Mouse (Mus musculus) adrenal gland, postnatal 4 days (tissue): ENCODE results near the gene Hsd17b12. TPM values are rescaled to one million over a fixed set of nuclear protein-coding genes. Genes with fewer than 3 reads are reported as not detected.

ENCODE experiments used
- DNase-seq, 2 experiments: peaks; one replicate each; pipeline ENCODE4 v3.0.0; 2021 to 2022; ENCODE audit warnings: low spot score in 2 of 2, mixed read lengths in 2 of 2
- long read RNA-seq, 2 experiments: library from polyadenylated mRNA; stranded (forward); transcript quantifications; one replicate each; pipeline ENCODE4 v2.0.0; 2021
- total RNA-seq, 2 experiments: library from RNA; stranded (reverse); gene quantifications; 2 replicates each; pipeline ENCODE4 v1.2.3; 2021

The Hsd17b12 gene
- total RNA-seq, result 10 to 100 TPM; 87.0 to 95.3 TPM
- long read RNA-seq, experiment 1, transcript Hsd17b12-201 (11 exons, 1,902 nt), result major isoform, 60 of 70 reads
- long read RNA-seq, experiment 1, partial matches to known transcripts, result 1 of 70 reads
- long read RNA-seq, experiment 1, other reads (novel, unspliced or antisense), result 9 of 70 reads
- long read RNA-seq, experiment 2, transcript Hsd17b12-201 (11 exons, 1,902 nt), result major isoform, 59 of 69 reads
- long read RNA-seq, experiment 2, partial matches to known transcripts, result 2 of 69 reads
- long read RNA-seq, experiment 2, other reads (novel, unspliced or antisense), result 8 of 69 reads

GRCm38 (mm10) chr2:94157592-94158519, at the start of gene Hsd17b12:
TSS of gene Hsd17b12 (minus strand) at chr2:94157964.
- peak; percentile 84 to 95 for DNase-seq

GRCm38 (mm10) chr2:94184906-94185305, 27.1 kb upstream of the Hsd17b12 start:
- DNase-seq, result no peak

- DNase-seq, result no peak
Observed at GRCm38 (mm10) chr2:94184142-94184541, 26.4 kb upstream of the Hsd17b12 start.

- DNase-seq, result no peak
Observed at GRCm38 (mm10) chr2:94179030-94179407, 21.3 kb upstream of the Hsd17b12 start.

GRCm38 (mm10) chr2:94178321-94179029, 20.7 kb upstream of the Hsd17b12 start:
- DNase-seq, result peak; percentile 57 to 73

- DNase-seq, result no peak
Observed at GRCm38 (mm10) chr2:94177294-94177693, 19.5 kb upstream of the Hsd17b12 start.

GRCm38 (mm10) chr2:94176381-94176780, 18.6 kb upstream of the Hsd17b12 start:
- DNase-seq, result no peak

- no peak for DNase-seq
Observed at GRCm38 (mm10) chr2:94173549-94173948, 15.8 kb upstream of the Hsd17b12 start.

- no peak for DNase-seq
Observed at GRCm38 (mm10) chr2:94163207-94163606, 5.4 kb upstream of the Hsd17b12 start.

GRCm38 (mm10) chr2:94162141-94162540, 4.4 kb upstream of the Hsd17b12 start:
- no peak for DNase-seq

- DNase-seq, result no peak
Observed at GRCm38 (mm10) chr2:94158520-94158884, 738 bp upstream of the Hsd17b12 start.

GRCm38 (mm10) chr2:94157051-94157450, 713 bp downstream of the Hsd17b12 start:
- no peak for DNase-seq

- DNase-seq, result no peak
Observed at GRCm38 (mm10) chr2:94145146-94145542, 12.6 kb downstream of the Hsd17b12 start.

GRCm38 (mm10) chr2:94144520-94145145, 13.1 kb downstream of the Hsd17b12 start:
- no peak for DNase-seq

GRCm38 (mm10) chr2:94141293-94141692, 16.5 kb downstream of the Hsd17b12 start:
- DNase-seq, result no peak

GRCm38 (mm10) chr2:94138469-94139390, 19.0 kb downstream of the Hsd17b12 start:
- DNase-seq, result no peak

GRCm38 (mm10) chr2:94136837-94137236, 20.9 kb downstream of the Hsd17b12 start:
- no peak for DNase-seq

GRCm38 (mm10) chr2:94128496-94128895, 29.3 kb downstream of the Hsd17b12 start:
- DNase-seq, result no peak

- no peak for DNase-seq
Observed at GRCm38 (mm10) chr2:94122182-94123041, 35.4 kb downstream of the Hsd17b12 start.
